Mouse (Mus musculus) kidney, postnatal 4 days (tissue): ENCODE measurements around the gene Ctsd.

Experiments used
- DNase-seq, 2 experiments: peaks; one replicate each; pipeline ENCODE4 v3.0.0; 2021; ENCODE audit warnings: mixed read lengths in 2 of 2

Gene Ctsd

GRCm38 (mm10) chr7:142373641-142374412, 14.0 kb downstream of the Ctsd start, which contains the start of gene Ifitm10:
TSS of gene Ifitm10 (minus strand) at chr7:142373753.
- peak in 1 of 2 experiments; percentile 40 for DNase-seq

GRCm38 (mm10) chr7:142373039-142373438, 14.8 kb downstream of the Ctsd start:
- no peak for DNase-seq

- peak; percentile 31 to 56 for DNase-seq
Measured at GRCm38 (mm10) chr7:142371768-142372661, 15.8 kb downstream of the Ctsd start.

- DNase-seq: no peak
Measured at GRCm38 (mm10) chr7:142371398-142371767, 16.5 kb downstream of the Ctsd start.

- no peak for DNase-seq
Measured at GRCm38 (mm10) chr7:142370937-142371336, 16.9 kb downstream of the Ctsd start.

- DNase-seq: no peak
Measured at GRCm38 (mm10) chr7:142369820-142370219, 18.0 kb downstream of the Ctsd start.

- no peak for DNase-seq
Measured at GRCm38 (mm10) chr7:142368856-142369255, 19.0 kb downstream of the Ctsd start.

GRCm38 (mm10) chr7:142363107-142363506, 24.7 kb downstream of the Ctsd start:
- DNase-seq: no peak

GRCm38 (mm10) chr7:142360743-142361142, 27.1 kb downstream of the Ctsd start:
- no peak for DNase-seq

GRCm38 (mm10) chr7:142359129-142359528, 28.7 kb downstream of the Ctsd start:
- no peak for DNase-seq

GRCm38 (mm10) chr7:142357566-142357965, 30.3 kb downstream of the Ctsd start:
- no peak for DNase-seq

- DNase-seq: no peak
Measured at GRCm38 (mm10) chr7:142354661-142355233, 33.1 kb downstream of the Ctsd start.

- no peak for DNase-seq
Measured at GRCm38 (mm10) chr7:142353854-142354253, 34.0 kb downstream of the Ctsd start.

GRCm38 (mm10) chr7:142351569-142351968, 36.3 kb downstream of the Ctsd start:
- no peak for DNase-seq

GRCm38 (mm10) chr7:142349308-142349961, 38.4 kb downstream of the Ctsd start:
- peak in 1 of 2 experiments; percentile 35 for DNase-seq

- no peak for DNase-seq
Measured at GRCm38 (mm10) chr7:142347542-142347941, 40.3 kb downstream of the Ctsd start.

- DNase-seq: no peak
Measured at GRCm38 (mm10) chr7:142342247-142342640, 45.6 kb downstream of the Ctsd start.

GRCm38 (mm10) chr7:142341564-142342246, 46.1 kb downstream of the Ctsd start:
- no peak for DNase-seq

- DNase-seq: peak in 1 of 2 experiments; percentile 38
Measured at GRCm38 (mm10) chr7:142340269-142340970, 47.4 kb downstream of the Ctsd start.

GRCm38 (mm10) chr7:142335151-142335550, 52.7 kb downstream of the Ctsd start:
- no peak for DNase-seq

- DNase-seq: peak; percentile 96
Measured at GRCm38 (mm10) chr7:142334246-142334645, 53.6 kb downstream of the Ctsd start.
